Mouse (Mus musculus) induced T-regulatory cell, adult 2 months (primary cell): ENCODE data around the gene Optn.

Experiments
- DNase-seq: peaks from one replicate; pipeline ENCODE4 v3.0.0-alpha.2; 2012; ENCODE audit warnings: low read depth

Gene Optn

DNA sequence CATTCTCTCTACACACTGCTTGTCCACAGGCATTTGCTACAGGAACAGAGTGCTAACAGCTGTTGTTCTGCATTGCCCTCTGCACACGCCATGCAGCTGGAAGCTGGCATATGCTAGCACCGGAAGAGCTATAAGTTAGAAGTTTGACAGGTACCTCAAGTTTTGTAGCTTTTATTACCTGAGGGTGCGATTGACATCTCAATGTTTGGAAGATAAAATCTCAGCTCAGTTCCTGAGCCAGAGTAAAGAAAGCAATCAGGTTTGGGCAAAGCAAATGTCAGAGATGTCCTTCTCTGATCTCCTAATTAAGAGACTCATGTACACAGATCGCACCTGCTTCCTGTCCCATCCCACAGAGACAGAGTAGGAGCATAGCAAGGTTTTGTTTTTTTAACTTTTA, 77.1 kb downstream of the Optn start:
- DNase-seq, result no peak

DNA sequence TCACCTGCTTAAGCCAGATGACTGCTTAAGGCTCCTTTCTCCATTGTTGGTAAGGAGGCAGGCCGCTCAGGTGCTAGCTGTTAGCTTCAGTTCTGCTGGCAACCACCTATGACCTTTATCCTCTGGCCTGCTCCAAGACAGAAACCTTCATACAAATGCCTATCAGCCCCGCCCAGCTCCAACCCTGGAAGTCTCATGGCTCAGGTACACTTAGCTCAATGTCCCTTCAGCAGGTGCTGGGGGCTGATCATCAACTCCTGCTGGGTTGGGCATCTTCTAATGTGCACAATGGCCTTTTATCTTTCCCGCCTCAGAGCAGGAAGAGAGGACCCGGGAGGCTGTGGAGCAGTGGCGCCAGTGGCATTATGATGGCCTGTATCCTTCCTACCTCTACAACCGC, 78.9 kb downstream of the Optn start:
- no peak for DNase-seq

DNA sequence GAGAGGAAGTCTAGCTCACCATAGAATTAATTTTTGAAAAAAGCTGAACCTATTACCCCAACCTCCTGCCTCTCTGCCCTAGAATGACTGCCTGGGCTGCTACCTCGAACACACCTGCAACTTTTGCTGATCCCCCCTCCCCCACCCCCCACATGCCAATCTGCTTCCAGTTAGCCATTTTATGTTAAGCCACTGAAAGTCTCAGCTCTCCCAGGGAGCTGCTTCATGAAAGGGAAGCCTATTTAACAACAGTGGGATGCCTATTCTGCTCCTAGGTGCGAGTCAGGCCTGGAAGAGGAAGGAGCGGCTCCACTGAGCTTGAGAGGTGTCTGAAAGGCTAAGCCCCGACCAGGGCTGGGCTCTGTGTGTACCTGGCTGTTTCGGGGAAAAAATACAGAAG, 79.9 kb downstream of the Optn start:
- no peak for DNase-seq

DNA sequence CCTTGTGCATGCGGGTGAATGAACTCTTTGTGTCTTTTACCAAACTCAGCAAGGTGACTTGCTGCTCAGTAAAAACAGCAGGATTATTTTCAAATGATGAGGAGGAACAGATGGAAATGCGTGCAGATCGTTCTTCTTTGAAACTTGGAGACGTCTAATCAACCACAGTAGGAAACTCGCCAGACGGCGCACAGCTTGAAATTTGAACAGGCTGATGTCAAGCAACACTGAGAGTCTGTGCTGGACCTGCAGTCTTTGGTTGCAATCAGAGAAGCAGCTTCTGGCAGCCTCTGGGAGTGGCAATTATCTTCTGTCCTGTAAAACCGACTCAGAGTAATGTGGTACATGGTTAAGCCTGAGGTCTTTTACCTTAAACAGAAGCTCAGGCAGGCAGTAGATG, 85.8 kb downstream of the Optn start:
- no peak for DNase-seq

DNA sequence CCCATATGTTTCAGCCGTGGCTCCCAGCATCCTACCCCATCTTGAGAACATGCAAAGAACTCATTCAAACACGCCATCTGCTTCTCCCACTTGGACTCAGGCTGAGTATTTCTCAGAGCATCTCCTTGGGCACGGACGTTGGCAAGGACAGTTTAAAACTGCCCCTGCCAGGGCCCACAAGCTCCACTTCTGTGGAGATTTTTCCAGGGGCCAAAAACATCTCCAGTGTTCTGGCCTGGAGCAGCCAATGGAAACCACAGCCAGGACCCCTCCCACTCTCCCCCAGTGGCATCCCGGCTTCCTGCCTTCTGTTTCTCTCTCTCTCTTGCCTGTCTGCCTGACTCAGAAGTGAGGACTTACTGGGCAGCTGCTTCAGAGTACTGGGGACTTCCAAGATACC, 88.0 kb downstream of the Optn start, which contains the start of gene Ucma:
Gene Ucma (plus strand): TSS at position 316 of the 400 bp plus-strand sequence.
- DNase-seq, result no peak
